Mouse (Mus musculus): Measurements from ENCODE around the gene Mllt6. TPM values are rescaled to one million over a fixed set of nuclear protein-coding genes. Genes with fewer than 3 reads are reported as not detected.

Gene Mllt6
- polyA plus RNA-seq, 1 experiment from 2014 or later, result 3.3 TPM

- no peak overlapping the region for H3K4me3 ChIP-seq
- peaks cover 96% of the 10 kb centered on the region for H3K36me3 ChIP-seq
- H3K9me3 ChIP-seq, result no peaks in the 10 kb centered on the region
- H3K9ac ChIP-seq, result peak overlapping the region; percentile 37; the same call in 1 of the 2 replicates
- peak overlapping the region; percentile 48 for H3K27ac ChIP-seq
- H3K27me3 ChIP-seq, result no peaks in the 10 kb centered on the region
- H3K4me2 ChIP-seq, result no peak overlapping the region
- no peak for ATAC-seq (ENCODE audit: insufficient number of reproducible peaks, insufficient read depth, low FRiP score, low TSS enrichment, low read depth)
- peaks cover 36% of the 10 kb centered on the region for H3K4me1 ChIP-seq
- 21% methylated on average over 6 of the region's 6 CpGs for WGBS
These were observed 6.6 kb downstream of the Mllt6 start for GRCm38 (mm10) chr11:97669829-97670228.

DNA sequence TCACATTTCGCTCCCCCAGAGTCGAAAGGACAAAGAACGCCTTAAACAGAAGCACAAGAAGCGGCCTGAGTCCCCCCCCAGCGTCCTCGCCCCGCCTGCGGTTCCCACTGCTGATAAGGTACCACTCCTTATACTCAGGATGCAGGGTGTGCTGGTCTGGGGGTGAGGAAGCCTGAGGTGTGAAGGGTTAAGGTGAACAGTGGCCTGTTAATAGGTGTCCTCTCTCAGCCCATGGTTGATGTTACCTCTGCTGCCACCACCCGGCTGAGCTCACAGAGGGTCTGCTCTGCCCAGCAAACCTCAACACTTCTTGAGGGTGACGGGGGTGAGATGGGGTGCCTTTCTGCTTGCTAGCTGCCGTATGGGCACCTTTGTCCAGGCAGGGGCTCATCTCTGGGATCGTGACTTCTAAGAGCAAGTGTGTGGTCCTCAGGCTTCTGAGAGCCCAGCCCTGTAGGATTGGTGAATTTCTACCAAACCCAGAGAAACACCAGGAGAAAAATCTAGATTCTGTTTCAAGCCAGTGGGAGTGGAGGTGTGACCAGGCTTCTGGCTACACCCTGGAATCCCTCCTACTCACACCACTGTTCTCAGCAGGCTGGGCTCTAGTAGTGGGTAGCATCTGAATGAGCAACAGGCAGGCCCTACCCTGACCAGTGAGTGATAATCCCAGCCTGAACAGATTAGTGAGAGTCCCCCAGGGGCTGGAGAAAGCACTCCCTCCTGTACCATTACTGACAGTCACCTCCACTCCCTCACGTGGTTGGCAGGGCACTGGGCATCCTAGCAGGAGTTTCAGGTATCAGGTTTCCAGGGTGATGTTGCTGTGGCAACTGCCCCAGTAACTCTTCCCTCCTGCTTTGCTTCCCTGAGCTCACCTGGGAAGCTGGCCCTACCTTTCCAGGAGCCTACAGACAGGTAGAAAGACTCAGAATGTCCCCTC lies 7.3 kb downstream of the Mllt6 start:
- H3K4me1 ChIP-seq, result peaks cover 29% of the 10 kb centered on the region
- H3K27ac ChIP-seq, result peak overlapping the region; percentile 66
- H3K36me3 ChIP-seq, result peaks cover 99% of the 10 kb centered on the region
- 0 out of 2 replicates have a peak overlapping the region, but pooled peaks have one; percentile 36 for H3K9ac ChIP-seq
- no peaks in the 10 kb centered on the region for H3K9me3 ChIP-seq
- H3K4me3 ChIP-seq, result no peak overlapping the region
- 56% methylated on average over 13 of the region's 13 CpGs for WGBS
- H3K27me3 ChIP-seq, result no peaks in the 10 kb centered on the region
- H3K4me2 ChIP-seq, result no peak overlapping the region
- no peak for ATAC-seq (ENCODE audit: insufficient number of reproducible peaks, insufficient read depth, low FRiP score, low TSS enrichment, low read depth)

GRCm38 (mm10) chr11:97671177-97671527 lies 7.9 kb downstream of the Mllt6 start:
- Histone ChIP-seq H3K9me3 (no peaks in the 10 kb centered on the region), H3K27me3 (no peaks in the 10 kb centered on the region), H3K27ac (peak overlapping the region; percentile 66), H3K4me1 (peaks cover 29% of the 10 kb centered on the region), H3K36me3 (peaks cover 99% of the 10 kb centered on the region), H3K4me2 (no peak overlapping the region), H3K4me3 (no peak overlapping the region), H3K9ac (0 out of 2 replicates have a peak overlapping the region, but pooled peaks have one; percentile 36)
- ATAC-seq (ENCODE audit: insufficient number of reproducible peaks, insufficient read depth, low FRiP score, low TSS enrichment, low read depth), result no peak
- WGBS, result 34% methylated on average over 2 of the region's 2 CpGs

DNA sequence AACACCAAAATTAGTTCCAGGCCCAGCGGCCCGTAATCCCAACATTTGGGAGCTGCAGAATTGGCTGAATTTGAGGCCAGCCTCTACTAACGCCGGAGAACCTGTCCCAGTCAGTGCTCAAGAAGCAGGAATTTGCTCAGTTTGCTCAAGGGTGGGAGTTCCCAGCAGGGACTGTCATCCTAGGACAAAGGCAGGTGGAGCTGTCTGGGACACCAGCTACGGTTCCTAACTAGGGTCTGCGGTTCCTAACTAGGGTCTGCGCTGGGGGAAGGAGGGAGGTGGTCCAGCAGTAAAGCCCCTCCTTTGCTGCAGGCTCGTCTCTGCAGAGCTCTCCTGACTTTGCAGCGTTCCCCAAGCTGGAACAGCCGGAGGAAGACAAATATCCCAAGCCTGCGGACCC lies 9.9 kb downstream of the Mllt6 start:
- H3K4me1 ChIP-seq, result peaks cover 41% of the 10 kb centered on the region
- H3K27me3 ChIP-seq, result no peaks in the 10 kb centered on the region
- no peak overlapping the region for H3K9ac ChIP-seq
- no peak overlapping the region for H3K27ac ChIP-seq
- WGBS, result 82% methylated on average over 11 of the region's 11 CpGs
- no peak overlapping the region for H3K4me2 ChIP-seq
- peaks cover 100% of the 10 kb centered on the region for H3K36me3 ChIP-seq
- no peak for ATAC-seq (ENCODE audit: insufficient number of reproducible peaks, insufficient read depth, low FRiP score, low TSS enrichment, low read depth)
- H3K9me3 ChIP-seq, result no peaks in the 10 kb centered on the region
- no peak overlapping the region for H3K4me3 ChIP-seq

DNA sequence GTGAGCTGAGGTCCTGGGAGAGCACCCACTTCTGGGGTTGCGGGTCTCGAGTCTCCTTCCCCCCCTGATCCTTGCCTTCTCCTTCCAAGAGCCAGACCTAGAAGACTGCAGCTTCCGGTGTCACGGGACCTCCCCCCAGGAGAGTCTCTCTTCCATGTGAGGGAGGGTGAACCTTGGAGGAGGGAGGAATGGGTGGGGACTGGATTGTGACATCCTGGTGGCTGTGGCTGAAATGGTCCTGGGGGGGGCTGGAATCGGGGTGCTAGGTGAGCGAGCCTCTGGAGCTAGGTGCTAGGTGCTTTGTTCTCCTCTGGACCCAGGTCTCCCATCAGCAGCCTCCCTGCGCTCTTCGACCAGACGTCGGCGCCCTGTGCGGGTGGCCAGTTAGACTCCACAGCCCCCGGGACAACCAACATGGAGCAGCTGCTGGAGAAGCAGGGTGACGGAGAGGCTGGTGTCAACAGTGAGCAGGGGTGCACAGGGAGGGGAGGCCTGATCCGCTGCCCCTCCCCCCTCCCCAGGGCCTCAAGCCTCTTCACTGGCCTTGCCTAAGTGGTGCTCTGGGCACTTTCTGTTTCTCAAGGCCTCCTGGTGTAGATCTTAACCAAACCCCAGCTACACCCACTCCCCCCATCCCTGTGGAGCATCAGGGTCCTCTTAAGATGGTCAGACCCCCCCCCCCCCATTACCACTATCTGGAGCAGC lies 13.0 kb downstream of the Mllt6 start:
- H3K27ac ChIP-seq, result no peak overlapping the region
- H3K27me3 ChIP-seq, result no peaks in the 10 kb centered on the region
- no peak for ATAC-seq (ENCODE audit: insufficient number of reproducible peaks, insufficient read depth, low FRiP score, low TSS enrichment, low read depth)
- H3K36me3 ChIP-seq, result peaks cover 97% of the 10 kb centered on the region
- H3K9ac ChIP-seq, result no peak overlapping the region
- WGBS, result 76% methylated on average over 15 of the region's 15 CpGs
- no peaks in the 10 kb centered on the region for H3K9me3 ChIP-seq
- H3K4me2 ChIP-seq, result no peak overlapping the region
- no peak overlapping the region for H3K4me3 ChIP-seq
- H3K4me1 ChIP-seq, result peaks cover 13% of the 10 kb centered on the region

DNA sequence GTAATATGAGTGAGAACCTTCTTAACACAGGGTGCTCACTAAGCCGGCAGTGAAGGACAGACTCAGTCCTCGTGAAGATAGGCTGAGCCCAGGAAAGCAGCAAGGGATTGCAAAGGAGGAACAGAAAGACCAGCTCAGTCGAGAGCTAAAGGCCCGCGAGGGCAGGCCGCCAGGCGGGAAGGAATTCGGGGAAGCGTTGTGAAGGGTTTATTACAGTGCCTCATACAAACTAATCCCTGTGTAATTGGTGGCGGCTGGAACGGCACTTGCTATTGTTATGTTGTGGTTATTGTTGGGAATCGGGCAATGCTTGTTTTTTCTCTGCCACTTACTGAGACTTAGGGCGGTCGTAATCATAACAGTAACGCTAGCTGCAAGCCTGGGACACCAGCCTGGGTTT lies 14.2 kb downstream of the Mllt6 start:
- Histone ChIP-seq H3K4me3 (no peak overlapping the region), H3K27me3 (no peaks in the 10 kb centered on the region), H3K27ac (no peak overlapping the region), H3K4me2 (no peak overlapping the region), H3K4me1 (peaks cover 12% of the 10 kb centered on the region; the same call in 1 of the 2 replicates), H3K9ac (no peak overlapping the region), H3K9me3 (no peaks in the 10 kb centered on the region), H3K36me3 (peaks cover 97% of the 10 kb centered on the region)
- no peak for ATAC-seq (ENCODE audit: insufficient number of reproducible peaks, insufficient read depth, low FRiP score, low TSS enrichment, low read depth)
- 42% methylated on average over 15 of the region's 15 CpGs for WGBS

DNA sequence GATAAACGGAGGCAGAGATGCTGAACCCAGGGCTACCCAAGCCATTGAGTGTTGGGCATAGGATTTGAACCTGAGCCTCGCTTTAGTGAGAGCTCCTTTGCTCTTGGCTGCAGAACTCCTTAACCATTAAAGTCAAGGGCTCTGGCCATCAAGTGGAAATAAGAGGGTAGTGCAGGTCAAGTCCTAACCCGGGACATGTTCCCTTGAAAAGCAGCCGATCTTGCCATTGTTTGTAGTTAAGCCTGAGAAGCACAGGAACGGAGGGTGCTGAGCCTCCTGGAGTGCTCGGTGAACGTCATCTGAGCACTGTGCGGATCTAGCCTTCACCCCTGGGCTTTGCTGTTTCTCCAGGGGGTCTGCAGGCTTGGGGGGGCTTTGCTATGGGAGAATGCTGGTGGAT lies 14.6 kb downstream of the Mllt6 start:
- Histone ChIP-seq H3K36me3 (peaks cover 97% of the 10 kb centered on the region), H3K4me2 (no peak overlapping the region), H3K4me1 (peaks cover 12% of the 10 kb centered on the region; the same call in 1 of the 2 replicates), H3K27me3 (no peaks in the 10 kb centered on the region), H3K9ac (no peak overlapping the region), H3K27ac (no peak overlapping the region), H3K9me3 (no peaks in the 10 kb centered on the region), H3K4me3 (no peak overlapping the region)
- ATAC-seq (ENCODE audit: insufficient number of reproducible peaks, insufficient read depth, low FRiP score, low TSS enrichment, low read depth), result no peak
- 58% methylated on average over 8 of the region's 8 CpGs for WGBS

- WGBS, result 80% methylated on average over 15 of the region's 15 CpGs
- no peak for ATAC-seq (ENCODE audit: insufficient number of reproducible peaks, insufficient read depth, low FRiP score, low TSS enrichment, low read depth)
- H3K4me2 ChIP-seq, result no peak overlapping the region
- peaks cover 12% of the 10 kb centered on the region; the same call in 1 of the 2 replicates for H3K4me1 ChIP-seq
- H3K9me3 ChIP-seq, result no peaks in the 10 kb centered on the region
- no peaks in the 10 kb centered on the region for H3K27me3 ChIP-seq
- H3K4me3 ChIP-seq, result no peak overlapping the region
- peaks cover 94% of the 10 kb centered on the region for H3K36me3 ChIP-seq
- no peak overlapping the region for H3K9ac ChIP-seq
- H3K27ac ChIP-seq, result no peak overlapping the region
These were observed 15.1 kb downstream of the Mllt6 start for GRCm38 (mm10) chr11:97678301-97678700.

GRCm38 (mm10) chr11:97680430-97680829 lies 17.2 kb downstream of the Mllt6 start:
- Histone ChIP-seq H3K27me3 (no peaks in the 10 kb centered on the region), H3K27ac (no peak overlapping the region), H3K9me3 (no peaks in the 10 kb centered on the region), H3K4me1 (peaks cover 16% of the 10 kb centered on the region), H3K4me2 (no peak overlapping the region), H3K9ac (no peak overlapping the region), H3K4me3 (no peak overlapping the region), H3K36me3 (peaks cover 74% of the 10 kb centered on the region)
- WGBS, result 88% methylated on average over 12 of the region's 12 CpGs
- ATAC-seq (ENCODE audit: insufficient number of reproducible peaks, insufficient read depth, low FRiP score, low TSS enrichment, low read depth), result no peak

DNA sequence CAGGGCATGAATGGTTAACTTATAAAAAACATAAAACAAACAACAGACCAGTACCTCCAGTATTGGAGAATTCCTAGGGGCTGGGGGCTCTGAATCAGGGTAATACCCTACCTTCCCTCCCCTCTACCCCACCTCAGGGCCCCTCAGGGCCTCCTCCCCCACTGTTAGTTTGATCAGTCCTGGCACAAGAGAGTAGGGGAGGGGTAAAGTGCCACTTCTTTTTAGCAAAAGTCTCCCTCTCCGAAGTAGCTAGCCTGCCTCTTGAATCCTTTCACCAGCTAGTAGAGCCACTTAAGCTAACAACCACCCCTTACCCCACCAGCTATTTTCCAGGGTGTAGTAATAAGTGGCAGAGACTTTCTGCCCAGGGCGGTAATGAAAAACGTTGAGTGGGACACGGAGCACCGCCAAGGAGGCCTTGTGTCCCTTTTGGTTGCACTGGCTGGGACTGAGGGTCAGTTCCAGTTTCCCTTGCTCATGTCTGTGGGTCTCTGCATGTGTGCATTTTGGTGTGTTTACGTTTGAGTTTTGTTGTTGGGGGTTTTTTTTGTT lies 19.4 kb downstream of the Mllt6 start:
- no peak overlapping the region for H3K4me2 ChIP-seq
- H3K27me3 ChIP-seq, result no peaks in the 10 kb centered on the region
- no peak overlapping the region for H3K27ac ChIP-seq
- H3K4me1 ChIP-seq, result peaks cover 22% of the 10 kb centered on the region
- no peak overlapping the region for H3K9ac ChIP-seq
- no peak for ATAC-seq (ENCODE audit: insufficient number of reproducible peaks, insufficient read depth, low FRiP score, low TSS enrichment, low read depth)
- 76% methylated on average over 6 of the region's 6 CpGs for WGBS
- no peaks in the 10 kb centered on the region for H3K9me3 ChIP-seq
- no peak overlapping the region for H3K4me3 ChIP-seq
- peaks cover 52% of the 10 kb centered on the region for H3K36me3 ChIP-seq

DNA sequence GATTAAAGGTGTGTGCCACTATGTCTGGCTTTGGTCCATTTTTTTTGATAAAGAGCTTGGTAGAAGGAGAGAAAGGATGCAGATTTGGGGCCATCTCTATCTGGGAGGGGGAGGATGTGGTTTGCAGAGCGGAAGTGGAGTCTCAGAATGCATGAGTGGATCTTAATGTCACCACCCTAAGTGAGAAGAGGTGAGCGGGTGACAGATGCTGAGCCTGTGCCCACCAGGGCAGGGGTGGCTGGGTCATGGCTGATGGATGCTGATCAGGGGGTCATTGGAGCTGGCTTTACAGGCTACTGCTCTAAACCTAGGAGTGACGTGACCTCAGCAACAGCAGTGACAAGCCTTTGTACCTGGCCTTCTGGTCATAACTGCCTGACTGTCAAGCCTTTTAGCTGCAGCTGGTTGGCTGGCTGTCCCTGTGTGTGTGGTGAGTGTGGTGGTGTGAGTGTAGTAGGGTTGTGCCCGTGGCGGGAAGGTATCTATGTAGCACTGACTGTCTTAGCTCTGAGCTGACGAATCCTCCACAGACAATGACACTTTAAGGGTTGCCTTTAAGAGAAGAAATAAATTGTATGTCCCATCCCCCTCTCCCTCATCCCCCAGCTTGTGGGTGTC lies 21.0 kb downstream of the Mllt6 start:
- 75% methylated on average over 6 of the region's 6 CpGs for WGBS
- no peaks in the 10 kb centered on the region for H3K27me3 ChIP-seq
- H3K4me2 ChIP-seq, result no peak overlapping the region
- H3K9me3 ChIP-seq, result no peaks in the 10 kb centered on the region
- no peak overlapping the region for H3K27ac ChIP-seq
- no peak for ATAC-seq (ENCODE audit: insufficient number of reproducible peaks, insufficient read depth, low FRiP score, low TSS enrichment, low read depth)
- peaks cover 52% of the 10 kb centered on the region for H3K36me3 ChIP-seq
- peaks cover 22% of the 10 kb centered on the region for H3K4me1 ChIP-seq
- no peak overlapping the region for H3K9ac ChIP-seq
- no peak overlapping the region for H3K4me3 ChIP-seq

All from embryonic facial prominence, embryonic 13.5 days (tissue).